Mouse (Mus musculus): ENCODE data around the gene Txndc5.
A peak's percentile ranks its signal among the peaks of the same experiment; 100 is the strongest.

Txndc5 gene

DNA sequence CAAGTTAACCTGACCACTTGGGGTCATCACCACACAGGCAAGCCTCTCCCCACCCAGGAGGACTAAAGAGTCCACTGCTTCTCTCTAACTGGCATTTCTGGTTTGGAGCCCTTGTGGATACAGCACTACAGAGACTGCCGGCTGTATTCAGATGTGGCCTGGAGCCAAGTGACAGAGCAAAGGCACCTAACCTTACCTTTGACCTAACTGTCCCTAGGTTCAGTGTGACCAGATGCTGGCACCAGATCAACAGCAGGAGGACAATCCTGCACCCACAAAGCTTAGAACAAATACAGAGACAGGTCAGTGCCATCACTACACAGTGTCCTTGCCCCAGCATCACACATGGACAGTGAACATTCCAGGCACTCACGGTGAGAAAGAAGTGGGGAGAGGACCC is 2.5 kb downstream of the Txndc5 start:
- no peak for DNase-seq (ENCODE audit: low spot score)

DNA sequence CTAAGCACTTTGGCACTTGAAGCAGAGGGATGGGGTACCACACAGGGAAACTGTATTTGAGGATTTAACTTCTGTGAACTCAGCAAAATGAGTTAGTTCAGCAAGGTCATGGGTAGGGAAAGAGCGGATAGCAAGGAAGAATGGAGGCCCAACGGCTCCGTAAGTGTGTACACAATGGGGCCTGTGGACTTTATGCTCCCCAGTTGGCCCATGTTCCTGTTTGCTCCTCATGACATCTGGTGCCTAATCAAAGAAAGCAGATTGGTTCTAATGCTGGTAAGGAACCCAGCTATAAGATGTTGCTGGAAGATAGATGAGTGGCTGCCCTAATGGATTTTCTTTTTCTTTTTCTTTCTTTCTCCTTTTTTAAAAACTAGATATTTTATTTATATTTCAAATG is 3.4 kb downstream of the Txndc5 start:
- DNase-seq (ENCODE audit: low spot score) = no peak

DNA sequence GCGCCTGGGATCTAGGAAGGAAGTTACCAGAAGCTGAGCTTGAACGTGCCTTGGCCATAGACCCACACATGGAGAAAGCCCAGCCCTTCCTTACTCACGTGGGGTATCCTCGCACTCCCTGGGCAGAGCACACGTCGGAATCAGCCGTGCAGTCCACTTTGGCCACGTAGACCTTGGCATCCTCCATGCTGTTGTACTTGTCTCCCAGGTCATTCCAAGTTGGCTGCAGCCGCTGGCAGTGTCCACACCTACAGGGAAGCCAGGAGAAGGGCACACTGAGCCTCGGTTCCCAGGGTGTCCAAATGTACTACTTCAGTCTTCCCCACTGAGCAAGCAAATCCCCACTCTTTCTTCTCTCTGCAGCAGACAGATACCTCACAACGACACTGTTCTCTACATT is 5.4 kb downstream of the Txndc5 start:
- no peak for DNase-seq (ENCODE audit: low spot score)

- DNase-seq (ENCODE audit: low spot score) = peak; percentile 58
Measured at GRCm38 (mm10) chr13:38522056-38522654, 6.5 kb downstream of the Txndc5 start.

GRCm38 (mm10) chr13:38520299-38520698 is 8.3 kb downstream of the Txndc5 start:
- DNase-seq (ENCODE audit: low spot score) = no peak

- no peak for DNase-seq (ENCODE audit: low spot score)
Measured at GRCm38 (mm10) chr13:38516582-38516981, 12.0 kb downstream of the Txndc5 start.

- DNase-seq (ENCODE audit: low spot score) = no peak
Measured at GRCm38 (mm10) chr13:38515845-38516244, 12.8 kb downstream of the Txndc5 start.

DNA sequence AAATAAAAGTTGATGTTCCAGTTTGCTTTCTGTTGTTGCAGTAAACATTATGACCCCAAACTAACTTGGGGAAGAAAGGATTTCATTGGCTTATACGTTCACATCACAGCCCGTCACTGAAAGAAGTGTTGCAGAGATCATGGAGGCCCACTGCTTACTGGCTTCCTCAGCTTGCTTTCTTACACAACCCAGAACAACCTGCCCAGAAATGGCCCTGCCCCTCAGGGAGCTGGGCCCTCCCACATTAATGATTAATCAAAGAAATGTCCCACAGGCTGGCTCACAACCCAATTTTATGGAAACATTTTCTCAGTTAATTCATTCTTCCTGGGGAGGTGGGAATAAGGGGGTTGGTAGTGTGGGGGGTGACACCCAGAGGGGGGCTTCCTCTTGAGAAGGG is 13.2 kb downstream of the Txndc5 start:
- no peak for DNase-seq (ENCODE audit: low spot score)

DNA sequence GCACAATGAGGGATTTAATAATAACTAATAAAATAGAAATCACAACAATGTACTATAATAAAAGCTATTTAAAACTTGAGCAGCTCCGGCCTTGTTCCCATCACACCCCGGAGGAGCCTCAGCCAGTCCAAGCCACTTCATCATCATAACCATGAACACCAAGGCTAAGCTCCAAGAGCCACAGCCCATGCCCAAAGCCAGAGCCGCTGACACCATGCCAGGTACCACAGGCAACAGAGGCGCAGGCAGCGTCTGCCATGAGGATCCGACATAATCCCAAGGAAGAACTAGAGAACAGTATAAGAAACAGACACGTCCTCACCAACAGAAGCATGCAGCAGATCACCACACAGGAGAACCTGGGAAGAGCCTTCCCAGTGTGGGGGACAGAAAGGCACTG is 14.7 kb downstream of the Txndc5 start:
- DNase-seq (ENCODE audit: low spot score) = no peak

DNA sequence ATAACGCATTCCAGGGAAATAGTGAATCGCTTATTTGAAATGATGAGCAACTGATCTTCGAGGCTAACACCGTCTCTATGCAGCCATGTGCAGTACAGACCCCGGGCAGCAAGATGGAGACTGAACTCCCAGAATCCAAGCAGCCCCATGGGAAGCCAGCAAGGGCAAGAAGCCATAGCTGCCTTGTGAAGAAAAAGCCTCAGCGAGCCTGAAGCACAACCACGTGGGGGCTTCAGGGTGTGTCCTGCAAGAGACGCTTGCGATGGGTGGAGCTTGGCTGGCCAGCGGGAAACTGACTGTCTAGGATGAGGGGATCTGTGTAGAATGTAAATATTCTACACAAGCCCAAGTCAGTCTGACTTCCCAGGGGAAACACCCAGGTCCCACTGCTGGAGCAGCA is 16.6 kb downstream of the Txndc5 start:
- DNase-seq (ENCODE audit: low spot score) = no peak

- peak; percentile 21 for DNase-seq (ENCODE audit: low spot score)
Measured at GRCm38 (mm10) chr13:38509681-38510341, 18.8 kb downstream of the Txndc5 start.

DNA sequence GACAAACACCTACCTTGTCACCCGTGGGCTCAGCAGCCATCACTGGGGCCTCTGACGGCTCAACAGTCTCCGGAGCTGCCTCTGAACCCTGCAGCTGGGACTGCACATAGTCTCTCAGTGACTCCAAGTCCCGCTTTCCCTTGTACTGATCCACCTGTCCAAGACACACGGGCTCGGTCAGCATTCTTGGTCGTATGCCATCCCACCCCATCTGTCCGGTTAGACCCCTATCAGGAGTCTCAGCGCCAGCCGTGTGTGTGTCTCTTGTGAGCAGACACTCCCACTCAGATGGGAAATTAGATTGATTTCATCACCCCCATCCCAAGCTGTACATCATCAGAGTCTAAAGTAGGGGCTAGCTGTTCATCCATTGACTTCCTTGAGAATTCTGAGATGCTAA is 21.7 kb downstream of the Txndc5 start:
- DNase-seq (ENCODE audit: low spot score) = no peak

DNA sequence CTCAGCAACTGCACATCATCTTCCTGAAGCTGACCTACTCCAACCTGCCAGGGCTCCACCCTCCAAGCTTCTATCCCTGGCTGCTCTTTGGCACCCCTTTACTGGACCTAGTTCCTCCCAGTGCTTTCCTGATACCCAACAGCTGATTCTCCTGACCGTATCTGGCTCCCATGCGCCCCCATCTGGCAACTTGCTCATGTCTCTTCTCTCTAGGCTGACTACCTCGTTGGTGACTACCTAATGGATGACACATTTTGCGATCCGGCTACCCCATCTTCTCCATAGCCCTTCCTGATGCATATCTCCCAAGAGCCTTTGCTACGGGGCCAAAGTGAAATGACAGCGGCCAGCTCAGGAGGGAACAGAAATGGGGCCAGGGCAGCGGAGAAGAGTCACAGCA is 22.3 kb downstream of the Txndc5 start:
- DNase-seq (ENCODE audit: low spot score) = no peak

DNA sequence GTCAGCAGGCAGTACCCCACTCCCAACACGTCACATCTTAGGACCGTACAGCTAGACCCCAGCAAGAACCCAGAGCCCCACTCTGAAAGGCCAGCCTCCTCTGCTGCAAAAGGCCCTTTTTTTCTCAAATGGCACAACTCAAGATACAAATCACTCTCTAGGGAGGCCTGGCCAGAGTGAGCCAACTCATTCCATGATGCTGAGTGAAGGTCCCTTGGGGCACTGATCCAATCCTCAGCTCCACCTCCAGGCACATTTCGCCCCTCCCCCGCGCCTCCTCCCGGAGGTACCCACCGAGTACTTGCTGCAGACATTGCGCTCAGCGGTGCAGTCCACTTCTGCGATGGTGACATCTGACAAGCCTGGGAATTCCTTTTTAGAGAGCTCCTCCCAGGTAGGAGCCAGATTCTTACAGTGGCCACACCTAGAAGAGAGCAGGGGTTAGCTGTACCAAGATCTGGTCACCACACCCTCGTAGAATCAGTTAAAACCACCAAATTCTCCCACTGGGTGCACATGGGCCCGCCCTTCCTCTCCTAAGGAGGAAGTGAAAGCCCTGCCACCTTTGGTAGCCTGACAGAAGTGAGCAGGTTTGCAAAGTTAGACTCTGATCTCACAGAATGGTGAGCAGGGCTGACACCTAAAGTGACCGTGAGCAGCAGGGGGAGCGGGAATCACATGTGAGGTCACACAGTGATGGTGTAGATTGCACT is 25.3 kb downstream of the Txndc5 start:
- no peak for DNase-seq (ENCODE audit: low spot score)

DNA sequence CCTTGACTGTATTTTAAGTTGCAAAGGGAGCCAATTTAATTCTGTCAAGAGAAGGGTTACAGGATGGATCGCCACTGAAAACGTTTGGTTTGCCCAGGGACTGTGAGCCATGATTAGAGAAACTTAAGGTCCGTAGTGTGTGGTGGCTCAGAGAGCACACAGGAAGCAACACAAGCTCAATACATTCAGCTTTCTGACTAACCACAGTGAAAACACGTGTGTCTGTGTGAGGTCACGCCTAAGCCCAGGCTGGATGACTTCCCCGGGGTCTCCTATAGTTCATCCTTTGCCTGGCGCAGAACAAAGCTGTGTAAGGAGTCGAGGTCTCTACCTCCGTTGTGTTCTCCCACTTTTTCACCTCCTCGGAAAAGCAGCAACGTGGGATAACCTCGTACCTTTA is 27.3 kb downstream of the Txndc5 start:
- no peak for DNase-seq (ENCODE audit: low spot score)

GRCm38 (mm10) chr13:38496715-38497114 is 31.9 kb downstream of the Txndc5 start:
- no peak for DNase-seq (ENCODE audit: low spot score)

DNA sequence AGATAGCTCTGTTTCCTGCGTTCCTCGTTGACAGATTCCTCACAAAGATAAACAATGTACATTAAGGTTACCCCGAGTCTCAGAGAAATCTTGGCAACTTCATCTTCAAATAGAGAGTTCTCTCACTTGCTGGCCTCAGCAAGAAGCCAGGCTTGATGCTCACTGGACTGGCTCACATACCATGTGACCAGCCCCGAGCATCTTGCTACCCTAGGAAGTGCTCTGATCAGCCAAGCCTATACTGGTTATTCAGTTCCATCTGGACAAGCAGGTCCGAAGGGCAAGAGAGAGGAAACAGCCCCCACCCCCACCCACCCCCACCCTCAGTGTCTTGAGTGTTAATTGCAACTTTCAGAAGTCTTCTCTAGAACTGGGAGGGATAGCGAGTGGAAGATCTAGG is 41.9 kb downstream of the Txndc5 start:
- no peak for DNase-seq (ENCODE audit: low spot score)

DNA sequence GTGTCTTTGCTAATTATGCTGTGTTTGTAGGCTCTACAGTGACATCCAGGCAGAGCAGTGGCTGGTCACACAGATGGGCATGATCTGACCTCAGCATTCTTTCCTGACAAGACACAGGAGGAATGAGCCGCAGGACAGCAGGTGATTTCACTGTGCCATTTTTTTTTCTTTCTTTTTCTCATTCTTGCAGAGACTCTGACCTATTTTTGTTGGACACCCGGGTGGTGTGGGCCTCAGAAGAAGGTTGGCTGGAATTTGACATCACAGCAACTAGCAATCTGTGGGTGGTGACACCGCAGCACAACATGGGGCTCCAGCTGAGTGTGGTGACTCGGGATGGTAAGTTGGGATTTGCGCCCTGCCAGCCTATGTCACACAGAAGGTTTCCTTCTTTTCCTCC is 43.9 kb downstream of the Txndc5 start:
- DNase-seq (ENCODE audit: low spot score) = no peak

DNA sequence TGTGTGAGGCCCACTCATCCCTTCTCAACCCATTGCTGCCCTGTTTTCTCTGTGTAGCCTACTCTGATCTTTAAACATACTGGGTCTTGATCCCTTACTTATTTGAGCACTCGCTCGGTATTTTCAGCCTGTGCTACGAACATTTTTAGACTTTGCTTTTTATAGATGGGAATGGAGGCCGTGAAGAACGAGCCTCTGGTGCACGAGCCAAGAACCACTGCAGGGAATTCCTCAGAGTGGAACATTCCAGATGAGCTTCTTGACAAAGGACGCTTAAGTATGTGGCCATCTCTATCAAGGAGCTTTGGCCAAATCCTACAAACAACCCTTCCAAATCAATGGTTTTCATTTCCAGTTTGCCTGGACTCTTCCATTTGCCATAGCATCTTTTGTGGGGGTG is 47.6 kb downstream of the Txndc5 start:
- no peak for DNase-seq (ENCODE audit: low spot score)

GRCm38 (mm10) chr13:38476936-38477335 is 51.7 kb downstream of the Txndc5 start:
- DNase-seq (ENCODE audit: low spot score) = no peak

- DNase-seq (ENCODE audit: low spot score) = no peak
Measured at GRCm38 (mm10) chr13:38473497-38473896, 55.1 kb downstream of the Txndc5 start.

DNA sequence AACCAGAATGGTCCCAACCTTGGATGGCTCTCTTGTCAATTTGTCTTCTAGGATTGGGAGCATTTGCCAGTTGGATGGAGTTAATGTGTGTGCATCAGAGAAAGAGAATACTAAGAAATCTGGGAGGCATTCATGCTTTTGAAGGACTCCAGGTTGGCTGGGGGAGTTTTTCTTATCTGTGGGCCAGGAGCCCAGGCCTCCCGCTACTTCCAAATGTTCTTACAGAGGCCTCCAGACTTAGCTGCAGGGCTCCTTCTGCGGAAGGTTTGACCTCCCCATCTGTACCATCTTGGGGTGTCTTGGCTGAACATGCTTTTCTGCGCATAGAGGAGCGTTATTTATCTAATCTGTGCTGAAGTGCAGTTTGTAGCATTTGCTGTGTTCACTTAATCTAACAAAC is 56.0 kb downstream of the Txndc5 start:
- DNase-seq (ENCODE audit: low spot score) = no peak

GRCm38 (mm10) chr13:38470882-38471281 is 57.7 kb downstream of the Txndc5 start:
- no peak for DNase-seq (ENCODE audit: low spot score)

GRCm38 (mm10) chr13:38463410-38463809 is 65.2 kb downstream of the Txndc5 start:
- DNase-seq (ENCODE audit: low spot score) = no peak

Measured in testis, postnatal 14 days (tissue).